Mouse (Mus musculus) adipocyte (in vitro differentiated cells): Measurements from ENCODE around the gene Srp54c.

Experiments
- DNase-seq: peaks from one replicate; pipeline ENCODE4 v3.0.0-alpha.2; 2016; ENCODE audit warnings: low spot score

Gene Srp54c

DNA sequence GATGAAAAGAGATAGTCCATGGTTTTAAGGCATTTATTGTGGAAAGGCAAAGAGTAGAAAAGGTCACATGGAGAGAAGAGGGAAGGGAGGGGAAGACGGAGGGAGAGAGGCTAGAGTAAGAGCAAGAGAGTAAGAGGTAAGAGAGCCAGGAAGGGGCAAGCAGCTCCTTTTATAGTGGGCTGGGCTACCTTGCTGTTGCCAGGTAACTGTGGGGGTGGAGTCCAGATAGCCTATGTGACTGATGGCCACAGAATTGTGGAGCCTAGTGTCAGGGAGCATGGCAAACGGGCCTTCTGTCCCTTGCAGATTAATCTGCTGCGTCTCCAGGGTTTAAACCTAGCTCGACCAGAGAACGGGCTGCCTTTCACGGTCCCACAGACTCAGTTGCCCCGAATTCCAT is 81.9 kb downstream of the Srp54c start:
- DNase-seq, result no peak
